Mouse (Mus musculus) forebrain, embryonic 15.5 days (tissue): Measurements from ENCODE around the gene Retnlb. TPM values are rescaled to one million over a fixed set of nuclear protein-coding genes. Genes with fewer than 3 reads are reported as not detected.
"Not testable (repeated sequence)": the region's sequence is repeated elsewhere in the genome, so short reads cannot be mapped to it uniquely, and the experiment has no call there.

Source experiments
- ATAC-seq: fragments of 200-750 bp; cut with Nextera tagmentation; replicated peaks from 2 replicates; pipeline ENCODE4 v1.8.0; 2017; ENCODE audit warnings: mild to moderate bottlenecking, moderate TSS enrichment, moderate library complexity
- H3K27ac ChIP-seq: fragments of 300-500 bp; sonication (generic); replicated peaks from 2 replicates; pipeline ENCODE4 v1.5.1; 2015; ENCODE audit warnings: mild to moderate bottlenecking, inconsistent platforms
- H3K27me3 ChIP-seq: fragments of 300-500 bp; sonication (generic); 2 replicates; pipeline ENCODE4 v1.6.1; 2015; ENCODE audit warnings: inconsistent platforms
- H3K36me3 ChIP-seq: fragments of 300-500 bp; sonication (generic); 2 replicates; pipeline ENCODE4 v1.6.1; 2015; ENCODE audit warnings: mild to moderate bottlenecking, inconsistent platforms
- H3K4me1 ChIP-seq: fragments of 300-500 bp; sonication (generic); 2 replicates; pipeline ENCODE4 v1.6.1; 2015; ENCODE audit warnings: inconsistent platforms
- H3K4me2 ChIP-seq: fragments of 300-500 bp; sonication (generic); replicated peaks from 2 replicates; pipeline ENCODE4 v1.6.1; 2015; ENCODE audit warnings: mild to moderate bottlenecking, inconsistent platforms
- H3K4me3 ChIP-seq: fragments of 300-500 bp; sonication (generic); 2 replicates; pipeline ENCODE4 v1.5.1; 2015; ENCODE audit warnings: mild to moderate bottlenecking, inconsistent platforms
- H3K9ac ChIP-seq: fragments of 300-500 bp; sonication (generic); replicated peaks from 2 replicates; pipeline ENCODE4 v1.6.1; 2015; ENCODE audit warnings: mild to moderate bottlenecking, inconsistent platforms
- H3K9me3 ChIP-seq: fragments of 300-500 bp; sonication (generic); 2 replicates; pipeline ENCODE4 v1.6.1; 2016; ENCODE audit warnings: inconsistent platforms
- WGBS: fragments of 180-500 bp; shearing (Covaris S2); methylation state at CpG from one replicate; pipeline ENCODE4 v1.1.7; 2015; ENCODE audit warnings: mixed read lengths; 5-methylcytosine and 5-hydroxymethylcytosine counted together
- polyA plus RNA-seq: library from polyadenylated mRNA; unstranded; fragments of >200 nt; fragmentation: Nextera tagmentation; extraction: Ambion mirVana; gene quantifications from 2 replicates; pipeline ENCODE4 v1.2.1, GENCODE M21; 2015

Gene Retnlb
- polyA plus RNA-seq, 1 experiment from 2014 or later, result not detected

DNA sequence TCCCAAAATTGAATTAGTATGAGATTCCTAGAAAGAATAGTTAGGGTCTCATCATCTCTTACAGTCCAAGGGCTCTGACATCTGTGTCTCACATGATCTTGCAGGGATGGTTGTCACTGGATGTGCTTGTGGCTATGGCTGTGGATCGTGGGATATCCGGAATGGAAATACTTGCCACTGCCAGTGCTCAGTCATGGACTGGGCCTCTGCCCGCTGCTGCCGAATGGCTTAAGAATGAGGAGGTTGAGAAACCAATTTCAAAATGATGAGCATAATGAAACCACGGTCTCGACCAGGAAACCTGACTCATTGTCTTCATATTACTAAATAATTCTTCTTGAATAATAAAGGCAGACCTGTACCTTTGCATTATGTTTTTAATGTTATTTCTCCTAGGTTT lies 1.9 kb downstream of the Retnlb start:
- Histone ChIP-seq H3K4me1 (no peaks in the 10 kb centered on the region), H3K36me3 (no peaks in the 10 kb centered on the region), H3K9me3 (no peaks in the 10 kb centered on the region), H3K4me3 (no peak overlapping the region), H3K4me2 (no peak overlapping the region), H3K27ac (no peak overlapping the region), H3K9ac (no peak overlapping the region), H3K27me3 (no peaks in the 10 kb centered on the region)
- ATAC-seq, result no peak
- 93% methylated on average over 6 of the region's 6 CpGs for WGBS

DNA sequence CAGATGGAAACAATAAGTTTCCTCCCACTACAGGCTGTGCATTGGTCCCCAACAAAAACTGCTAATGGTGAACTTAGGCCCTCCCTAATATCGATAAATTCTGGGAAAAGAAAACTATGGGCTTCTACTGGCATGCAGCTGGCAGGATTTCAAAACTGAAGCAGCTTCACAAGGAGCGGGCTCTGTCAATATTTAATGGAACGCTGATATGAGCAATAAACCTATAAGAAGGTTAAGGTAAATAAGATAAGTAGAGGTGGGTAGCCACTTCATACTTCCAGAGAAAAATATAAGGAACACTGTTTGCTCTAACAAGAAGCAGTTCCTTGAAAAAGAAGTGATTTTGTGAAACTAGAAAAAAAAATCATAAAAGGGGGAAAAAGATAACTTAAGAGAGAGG lies 9.8 kb downstream of the Retnlb start:
- no peak for ATAC-seq
- no peaks in the 10 kb centered on the region for H3K27me3 ChIP-seq
- H3K9ac ChIP-seq, result no peak overlapping the region
- H3K27ac ChIP-seq, result no peak overlapping the region
- WGBS, result 89% methylated on average over 3 of the region's 3 CpGs
- no peak overlapping the region for H3K4me2 ChIP-seq
- no peak overlapping the region for H3K4me3 ChIP-seq
- H3K4me1 ChIP-seq, result no peaks in the 10 kb centered on the region
- no peaks in the 10 kb centered on the region for H3K9me3 ChIP-seq
- H3K36me3 ChIP-seq, result no peaks in the 10 kb centered on the region

DNA sequence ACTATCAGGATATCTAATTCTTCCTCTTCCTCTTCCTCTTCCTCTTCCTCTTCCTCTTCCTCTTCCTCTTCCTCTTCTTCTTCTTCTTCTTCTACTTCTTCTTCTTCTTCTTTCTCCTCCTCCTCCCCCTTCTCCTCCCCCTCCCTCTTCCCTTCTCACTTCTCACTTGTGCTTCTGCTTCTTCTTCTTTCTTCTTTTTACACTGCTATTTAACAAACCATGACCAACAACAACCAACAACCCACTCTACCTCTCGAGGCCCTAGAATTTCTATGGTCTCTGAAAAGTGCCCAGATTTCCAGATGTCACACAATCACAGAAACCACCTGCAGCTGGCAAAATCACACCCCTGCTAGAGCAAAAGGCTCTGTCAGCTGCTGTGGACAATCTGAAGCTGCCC lies 11.0 kb downstream of the Retnlb start:
- H3K9me3 ChIP-seq, result no peaks in the 10 kb centered on the region
- H3K9ac ChIP-seq, result no peak overlapping the region
- H3K27ac ChIP-seq, result no peak overlapping the region
- H3K27me3 ChIP-seq, result no peaks in the 10 kb centered on the region
- no peaks in the 10 kb centered on the region for H3K36me3 ChIP-seq
- WGBS, result 75% methylated on average over 1 of the region's 1 CpGs
- H3K4me3 ChIP-seq, result no peak overlapping the region
- H3K4me2 ChIP-seq, result no peak overlapping the region
- ATAC-seq, result no peak
- no peaks in the 10 kb centered on the region for H3K4me1 ChIP-seq

DNA sequence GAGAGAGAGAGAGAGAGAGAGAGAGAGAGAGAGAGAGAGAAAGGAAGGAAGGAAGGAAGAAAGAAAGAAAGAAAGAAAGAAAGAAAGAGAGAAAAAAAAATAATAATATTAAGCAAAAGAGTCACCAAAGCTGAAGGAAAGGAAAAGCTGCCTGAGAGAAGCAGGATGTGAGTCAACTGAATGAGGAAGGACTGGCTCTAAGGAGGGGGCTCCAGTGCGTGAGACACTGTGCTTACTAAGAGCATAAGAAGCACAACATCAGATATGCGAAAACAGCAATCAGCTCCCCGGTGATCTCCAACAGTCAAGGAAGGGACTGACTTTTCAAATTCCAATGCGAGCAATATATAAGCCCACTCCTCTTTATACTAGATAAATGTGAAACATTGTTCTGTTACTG lies 12.4 kb downstream of the Retnlb start:
- no peak overlapping the region for H3K27ac ChIP-seq
- H3K9me3 ChIP-seq, result no peaks in the 10 kb centered on the region
- H3K4me2 ChIP-seq, result no peak overlapping the region
- WGBS, result 83% methylated on average over 4 of the region's 4 CpGs
- H3K4me3 ChIP-seq, result no peak overlapping the region
- no peaks in the 10 kb centered on the region for H3K4me1 ChIP-seq
- no peaks in the 10 kb centered on the region for H3K36me3 ChIP-seq
- ATAC-seq, result no peak
- H3K9ac ChIP-seq, result no peak overlapping the region
- H3K27me3 ChIP-seq, result no peaks in the 10 kb centered on the region

DNA sequence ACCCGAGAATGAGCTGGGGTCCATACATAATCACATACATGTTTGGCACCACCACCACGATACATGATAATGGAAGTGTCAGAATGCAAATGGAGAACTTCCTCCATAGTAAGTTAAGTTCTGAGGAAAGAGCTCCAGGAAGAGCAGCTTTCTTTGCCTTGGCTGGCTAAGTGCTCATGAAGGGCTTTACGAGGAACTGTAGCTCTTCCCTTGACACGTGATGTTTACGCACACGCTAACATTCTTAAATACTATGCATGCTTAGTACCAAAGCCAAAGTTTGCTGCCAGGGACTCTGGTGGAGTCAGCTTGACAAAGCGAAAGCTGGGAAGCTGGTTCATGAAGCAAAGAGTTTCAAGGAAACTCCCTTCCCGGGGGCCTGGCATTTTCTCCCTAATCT lies 15.4 kb downstream of the Retnlb start:
- Histone ChIP-seq H3K4me2 (no peak overlapping the region), H3K9ac (no peak overlapping the region), H3K27ac (no peak overlapping the region), H3K4me3 (no peak overlapping the region), H3K27me3 (no peaks in the 10 kb centered on the region), H3K9me3 (no peaks in the 10 kb centered on the region), H3K4me1 (no peaks in the 10 kb centered on the region), H3K36me3 (no peaks in the 10 kb centered on the region)
- ATAC-seq, result no peak
- 90% methylated on average over 8 of the region's 8 CpGs for WGBS

DNA sequence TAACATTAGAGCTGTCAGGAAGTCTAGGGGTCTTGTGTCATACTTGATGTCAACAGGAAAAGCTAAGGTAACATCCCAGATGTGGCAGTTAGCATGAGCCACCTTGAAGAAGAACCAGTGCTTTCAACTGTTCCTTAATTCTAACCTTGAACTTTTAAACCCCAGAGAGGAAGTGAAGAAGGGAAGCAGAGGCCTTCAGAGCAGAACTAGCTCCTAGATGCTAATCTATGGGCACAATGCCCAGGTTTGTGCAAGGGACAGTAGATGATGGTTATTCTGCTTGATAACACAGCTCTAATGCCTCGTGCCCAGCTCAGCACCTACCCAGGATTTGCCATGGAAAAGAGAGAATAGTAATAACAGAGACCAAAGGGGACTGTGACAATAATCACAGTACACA lies 17.0 kb downstream of the Retnlb start:
- not testable (repeated sequence) for ATAC-seq, H3K4me2 ChIP-seq, H3K27me3 ChIP-seq, H3K9ac ChIP-seq, H3K4me1 ChIP-seq, H3K4me3 ChIP-seq, H3K27ac ChIP-seq, H3K9me3 ChIP-seq, H3K36me3 ChIP-seq
- WGBS, result 62% methylated on average over 1 of the region's 1 CpGs

DNA sequence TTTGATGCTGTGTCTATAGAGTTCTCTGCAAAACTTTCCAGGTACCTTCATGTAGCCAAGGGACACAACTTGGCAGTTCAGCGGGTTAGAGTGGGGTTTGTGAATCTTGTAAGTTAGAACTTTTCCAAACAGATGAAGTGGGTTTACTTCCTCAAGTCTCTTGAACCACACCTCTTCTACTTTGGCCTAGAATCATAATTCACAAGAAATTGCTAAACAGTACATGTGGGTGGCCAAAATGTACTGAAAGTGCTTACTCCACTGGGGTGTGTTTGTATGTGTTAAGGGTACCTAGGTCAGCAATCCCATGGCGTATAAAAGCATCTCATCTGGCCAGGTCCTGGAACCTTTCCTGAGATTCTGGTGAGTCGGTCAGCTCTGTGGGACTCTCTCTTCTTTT lies 25.6 kb downstream of the Retnlb start, which contains the start of gene Retnla:
Retnla (plus strand) TSS at position 286 of the 400 bp plus-strand sequence.
- Histone ChIP-seq H3K9me3 (no peaks in the 10 kb centered on the region), H3K36me3 (no peaks in the 10 kb centered on the region), H3K4me3 (no peak within 1 kb of the TSS), H3K27ac (no peak within 1 kb of the TSS), H3K4me2 (no peak within 1 kb of the TSS), H3K27me3 (no peaks in the 10 kb centered on the region), H3K4me1 (no peaks in the 10 kb centered on the region), H3K9ac (no peak within 1 kb of the TSS)
- no peak for ATAC-seq
- WGBS, result 85% methylated on average over 3 of the region's 3 CpGs

DNA sequence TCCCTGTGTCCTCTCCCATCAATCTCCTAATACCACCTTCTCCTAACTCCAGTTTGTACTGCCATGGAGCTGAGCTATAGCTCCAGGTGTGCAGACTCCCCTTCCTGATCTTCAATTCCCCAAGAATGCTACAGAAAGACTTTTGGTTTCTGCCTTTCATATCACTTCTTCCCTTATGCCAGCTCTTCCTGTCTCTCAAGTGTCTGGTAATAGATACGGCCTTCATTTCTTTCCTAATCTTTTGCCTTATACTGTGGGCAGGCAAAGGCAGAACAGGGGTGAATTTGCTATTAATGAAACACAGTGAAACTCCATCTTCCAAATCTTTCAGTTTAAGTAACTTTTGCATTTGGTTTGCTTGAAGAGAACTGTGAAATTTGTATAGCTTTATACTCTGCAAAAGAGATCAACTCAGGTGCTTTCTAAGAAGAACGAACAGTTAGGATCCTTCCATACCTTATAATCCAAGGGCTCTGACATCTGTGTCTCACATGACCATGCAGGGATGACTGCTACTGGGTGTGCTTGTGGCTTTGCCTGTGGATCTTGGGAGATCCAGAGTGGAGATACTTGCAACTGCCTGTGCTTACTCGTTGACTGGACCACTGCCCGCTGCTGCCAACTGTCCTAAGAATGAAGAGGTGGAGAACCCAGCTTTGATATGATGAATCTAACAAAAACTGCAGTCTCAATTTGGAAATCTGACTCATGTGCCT lies 27.2 kb downstream of the Retnlb start:
- Histone ChIP-seq H3K27me3 (no peaks in the 10 kb centered on the region), H3K9me3 (no peaks in the 10 kb centered on the region), H3K4me2 (no peak overlapping the region), H3K36me3 (no peaks in the 10 kb centered on the region), H3K27ac (no peak overlapping the region), H3K4me1 (no peaks in the 10 kb centered on the region), H3K9ac (no peak overlapping the region), H3K4me3 (no peak overlapping the region)
- no peak for ATAC-seq
- 94% methylated on average over 4 of the region's 4 CpGs for WGBS

DNA sequence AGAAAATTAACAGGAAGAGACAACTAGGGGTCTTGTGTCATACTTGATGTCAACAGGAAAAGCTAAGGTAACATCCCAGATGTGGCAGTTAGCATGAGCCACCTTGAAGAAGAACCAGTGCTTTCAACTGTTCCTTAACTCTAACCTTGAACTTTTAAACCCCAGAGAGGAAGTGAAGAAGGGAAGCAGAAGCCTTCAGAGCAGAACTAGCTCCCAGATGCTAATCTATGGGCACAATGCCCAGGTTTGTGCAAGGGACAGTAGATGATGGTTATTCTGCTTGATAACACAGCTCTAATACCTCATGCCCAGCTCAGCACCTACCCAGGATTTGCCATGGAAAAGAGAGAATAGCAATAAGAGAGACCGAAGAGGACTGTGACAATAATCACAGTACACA lies 48.3 kb downstream of the Retnlb start:
- ATAC-seq, H3K4me2 ChIP-seq, H3K27me3 ChIP-seq, H3K4me3 ChIP-seq, H3K9ac ChIP-seq, H3K27ac ChIP-seq, H3K9me3 ChIP-seq, H3K36me3 ChIP-seq, H3K4me1 ChIP-seq: not testable (repeated sequence)
- WGBS, result 93% methylated on average over 1 of the region's 1 CpGs

DNA sequence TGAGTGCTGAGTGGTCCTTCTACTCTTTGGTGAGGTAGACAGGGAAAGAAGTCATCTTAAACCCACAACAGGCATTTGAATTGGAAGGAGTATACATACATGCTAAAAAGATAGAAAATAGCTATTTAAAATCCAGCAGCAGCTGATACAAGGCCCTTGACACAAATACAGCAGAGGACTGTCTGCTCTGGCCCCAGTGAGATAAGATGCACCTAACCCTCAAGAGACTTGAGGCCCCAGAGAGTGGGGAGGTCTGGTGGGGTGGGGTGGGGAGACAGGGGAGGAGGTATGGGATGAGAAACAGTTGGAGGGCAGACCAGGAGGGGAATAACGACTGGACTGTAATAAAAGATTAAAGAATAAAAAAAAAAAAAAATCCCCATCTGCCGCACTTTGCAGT lies 51.0 kb downstream of the Retnlb start:
- WGBS, result 66% methylated on average over 2 of the region's 2 CpGs
- H3K27me3 ChIP-seq, result no peaks in the 10 kb centered on the region
- no peak overlapping the region for H3K4me2 ChIP-seq
- H3K9me3 ChIP-seq, result no peaks in the 10 kb centered on the region
- H3K27ac ChIP-seq, result no peak overlapping the region
- H3K4me3 ChIP-seq, result no peak overlapping the region
- ATAC-seq, result no peak
- H3K4me1 ChIP-seq, result no peaks in the 10 kb centered on the region
- H3K9ac ChIP-seq, result no peak overlapping the region
- no peaks in the 10 kb centered on the region for H3K36me3 ChIP-seq

Other genes with a start within 250 kb of the Retnlb start
- not detected in 2 replicates for gene Trat1, start 44.8 kb upstream of the Retnlb start, polyA plus RNA-seq
- not detected in 2 replicates for gene Retnla, start 25.7 kb downstream of the Retnlb start, polyA plus RNA-seq
- gene Retnlg, start 55.8 kb downstream of the Retnlb start, polyA plus RNA-seq, result 0.32 and 0.34 TPM in 2 replicates
- 48.4 and 48.7 TPM in 2 replicates for gene Dzip3, start 177.3 kb downstream of the Retnlb start, polyA plus RNA-seq
- 17.5 and 20.0 TPM in 2 replicates for gene Cip2a, start 177.3 kb downstream of the Retnlb start, polyA plus RNA-seq
- 0.05 and 0.11 TPM in 2 replicates for gene Myh15, start 240.6 kb downstream of the Retnlb start, polyA plus RNA-seq